Mouse (Mus musculus): ENCODE data around the gene Bcl2. TPM values are rescaled to one million over a fixed set of nuclear protein-coding genes. Genes with fewer than 3 reads are reported as not detected.

Gene Bcl2
- polyA plus RNA-seq, 1 experiment from 2014 or later, result 17.8 TPM

GRCm38 (mm10) chr1:106564436-106564835, 149.6 kb downstream of the Bcl2 start:
- H3K4me3 ChIP-seq (replicated peaks; ENCODE audit: low read length), result no peak overlapping the region
- H3K4me2 ChIP-seq (ENCODE audit: low read depth, low read length), result no peak overlapping the region
- no peaks in the 10 kb centered on the region for H3K27me3 ChIP-seq (ENCODE audit: control insufficient read depth, insufficient read depth, low read length)
- ATAC-seq (ENCODE audit: insufficient read depth, low FRiP score), result no peak
- no peaks in the 10 kb centered on the region for H3K9me3 ChIP-seq (replicated peaks; ENCODE audit: control insufficient read depth, low read length)
- 84% methylated on average over 1 of the region's 1 CpGs for WGBS
- no peak overlapping the region for H3K27ac ChIP-seq (ENCODE audit: low read length)
- H3K4me1 ChIP-seq (ENCODE audit: control insufficient read depth, insufficient read depth, low read length), result peaks cover 16% of the 10 kb centered on the region; the same call in 1 of the 2 replicates
- H3K36me3 ChIP-seq (ENCODE audit: control insufficient read depth, insufficient read depth, low read length), result no peaks in the 10 kb centered on the region
- no peak overlapping the region for H3K9ac ChIP-seq (ENCODE audit: low read length)

GRCm38 (mm10) chr1:106562751-106563150, 151.3 kb downstream of the Bcl2 start:
- H3K27me3 ChIP-seq (ENCODE audit: control insufficient read depth, insufficient read depth, low read length), result no peaks in the 10 kb centered on the region

GRCm38 (mm10) chr1:106561085-106561760, 152.9 kb downstream of the Bcl2 start:
- H3K4me1 ChIP-seq (ENCODE audit: control insufficient read depth, insufficient read depth, low read length), result 0 out of 2 replicates have a peak, but pooled peaks cover 10% of the 10 kb centered on the region
- WGBS, result 64% methylated on average over 11 of the region's 11 CpGs
- H3K9ac ChIP-seq (ENCODE audit: low read length), result no peak overlapping the region
- H3K4me2 ChIP-seq (ENCODE audit: low read depth, low read length), result no peak overlapping the region
- no peaks in the 10 kb centered on the region for H3K27me3 ChIP-seq (ENCODE audit: control insufficient read depth, insufficient read depth, low read length)
- H3K27ac ChIP-seq (ENCODE audit: low read length), result no peak overlapping the region
- no peaks in the 10 kb centered on the region for H3K36me3 ChIP-seq (ENCODE audit: control insufficient read depth, insufficient read depth, low read length)
- ATAC-seq (ENCODE audit: insufficient read depth, low FRiP score), result no peak
- no peak overlapping the region for H3K4me3 ChIP-seq (replicated peaks; ENCODE audit: low read length)
- no peaks in the 10 kb centered on the region for H3K9me3 ChIP-seq (replicated peaks; ENCODE audit: control insufficient read depth, low read length)

More at GRCm38 (mm10) chr1:106562751-106563150, 151.3 kb downstream of the Bcl2 start:
- Histone ChIP-seq H3K4me2 (ENCODE audit: low read depth, low read length) (no peak overlapping the region), H3K9me3 (replicated peaks; ENCODE audit: control insufficient read depth, low read length) (no peaks in the 10 kb centered on the region), H3K9ac (ENCODE audit: low read length) (no peak overlapping the region), H3K4me3 (replicated peaks; ENCODE audit: low read length) (no peak overlapping the region), H3K4me1 (ENCODE audit: control insufficient read depth, insufficient read depth, low read length) (peaks cover 16% of the 10 kb centered on the region; the same call in 1 of the 2 replicates), H3K27ac (ENCODE audit: low read length) (no peak overlapping the region), H3K36me3 (ENCODE audit: control insufficient read depth, insufficient read depth, low read length) (no peaks in the 10 kb centered on the region)
- ATAC-seq (ENCODE audit: insufficient read depth, low FRiP score), result no peak
- 82% methylated on average over 3 of the region's 3 CpGs for WGBS

- H3K9me3 ChIP-seq (replicated peaks; ENCODE audit: control insufficient read depth, low read length), result no peaks in the 10 kb centered on the region
- no peak overlapping the region for H3K4me2 ChIP-seq (ENCODE audit: low read depth, low read length)
- no peak overlapping the region for H3K9ac ChIP-seq (ENCODE audit: low read length)
- H3K4me1 ChIP-seq (ENCODE audit: control insufficient read depth, insufficient read depth, low read length), result peaks cover 8% of the 10 kb centered on the region
- H3K4me3 ChIP-seq (replicated peaks; ENCODE audit: low read length), result no peak overlapping the region
- no peak for ATAC-seq (ENCODE audit: insufficient read depth, low FRiP score)
- WGBS, result 64% methylated on average over 3 of the region's 3 CpGs
- no peaks in the 10 kb centered on the region for H3K36me3 ChIP-seq (ENCODE audit: control insufficient read depth, insufficient read depth, low read length)
- H3K27me3 ChIP-seq (ENCODE audit: control insufficient read depth, insufficient read depth, low read length), result no peaks in the 10 kb centered on the region
- H3K27ac ChIP-seq (ENCODE audit: low read length), result no peak overlapping the region
Observed at GRCm38 (mm10) chr1:106560105-106560504, 154.0 kb downstream of the Bcl2 start.

GRCm38 (mm10) chr1:106559116-106559605, 154.9 kb downstream of the Bcl2 start:
- Histone ChIP-seq H3K9me3 (replicated peaks; ENCODE audit: control insufficient read depth, low read length) (no peaks in the 10 kb centered on the region), H3K4me1 (ENCODE audit: control insufficient read depth, insufficient read depth, low read length) (peaks cover 17% of the 10 kb centered on the region), H3K27me3 (ENCODE audit: control insufficient read depth, insufficient read depth, low read length) (no peaks in the 10 kb centered on the region), H3K36me3 (ENCODE audit: control insufficient read depth, insufficient read depth, low read length) (no peaks in the 10 kb centered on the region), H3K27ac (ENCODE audit: low read length) (no peak overlapping the region), H3K9ac (ENCODE audit: low read length) (no peak overlapping the region), H3K4me2 (ENCODE audit: low read depth, low read length) (no peak overlapping the region), H3K4me3 (replicated peaks; ENCODE audit: low read length) (no peak overlapping the region)
- WGBS, result 70% methylated on average over 2 of the region's 2 CpGs
- ATAC-seq (ENCODE audit: insufficient read depth, low FRiP score), result no peak

- 65% methylated on average over 9 of the region's 9 CpGs for WGBS
- H3K4me3 ChIP-seq (replicated peaks; ENCODE audit: low read length), result no peak overlapping the region
- no peak overlapping the region for H3K9ac ChIP-seq (ENCODE audit: low read length)
- H3K27ac ChIP-seq (ENCODE audit: low read length), result no peak overlapping the region
- no peaks in the 10 kb centered on the region for H3K27me3 ChIP-seq (ENCODE audit: control insufficient read depth, insufficient read depth, low read length)
- no peaks in the 10 kb centered on the region for H3K36me3 ChIP-seq (ENCODE audit: control insufficient read depth, insufficient read depth, low read length)
- no peak for ATAC-seq (ENCODE audit: insufficient read depth, low FRiP score)
- H3K4me2 ChIP-seq (ENCODE audit: low read depth, low read length), result no peak overlapping the region
- H3K9me3 ChIP-seq (replicated peaks; ENCODE audit: control insufficient read depth, low read length), result no peaks in the 10 kb centered on the region
- H3K4me1 ChIP-seq (ENCODE audit: control insufficient read depth, insufficient read depth, low read length), result peaks cover 38% of the 10 kb centered on the region
Observed at GRCm38 (mm10) chr1:106555498-106556168, 158.4 kb downstream of the Bcl2 start.

GRCm38 (mm10) chr1:106553846-106554802, 159.9 kb downstream of the Bcl2 start:
- Histone ChIP-seq H3K4me1 (ENCODE audit: control insufficient read depth, insufficient read depth, low read length) (peaks cover 35% of the 10 kb centered on the region), H3K27ac (ENCODE audit: low read length) (peak overlapping the region; percentile 71), H3K27me3 (ENCODE audit: control insufficient read depth, insufficient read depth, low read length) (no peaks in the 10 kb centered on the region), H3K36me3 (ENCODE audit: control insufficient read depth, insufficient read depth, low read length) (no peaks in the 10 kb centered on the region), H3K4me3 (replicated peaks; ENCODE audit: low read length) (no peak overlapping the region), H3K9ac (ENCODE audit: low read length) (no peak overlapping the region), H3K4me2 (ENCODE audit: low read depth, low read length) (no peak overlapping the region), H3K9me3 (replicated peaks; ENCODE audit: control insufficient read depth, low read length) (no peaks in the 10 kb centered on the region)
- peak; percentile 68 for ATAC-seq (ENCODE audit: insufficient read depth, low FRiP score)
- WGBS, result 67% methylated on average over 8 of the region's 8 CpGs

- WGBS, result 32% methylated on average over 7 of the region's 7 CpGs
- Histone ChIP-seq H3K27ac (ENCODE audit: low read length) (peak overlapping the region; percentile 71), H3K4me1 (ENCODE audit: control insufficient read depth, insufficient read depth, low read length) (peaks cover 36% of the 10 kb centered on the region), H3K9ac (ENCODE audit: low read length) (no peak overlapping the region), H3K4me2 (ENCODE audit: low read depth, low read length) (no peak overlapping the region), H3K4me3 (replicated peaks; ENCODE audit: low read length) (no peak overlapping the region), H3K9me3 (replicated peaks; ENCODE audit: control insufficient read depth, low read length) (no peaks in the 10 kb centered on the region), H3K36me3 (ENCODE audit: control insufficient read depth, insufficient read depth, low read length) (no peaks in the 10 kb centered on the region), H3K27me3 (ENCODE audit: control insufficient read depth, insufficient read depth, low read length) (no peaks in the 10 kb centered on the region)
- ATAC-seq (ENCODE audit: insufficient read depth, low FRiP score), result peak; percentile 50; the same call in 1 of the 2 replicates
Observed at GRCm38 (mm10) chr1:106552856-106553255, 161.2 kb downstream of the Bcl2 start.
